8 mouse cellular contexts compared by ENCODE assay signal in the genomic region with DNA sequence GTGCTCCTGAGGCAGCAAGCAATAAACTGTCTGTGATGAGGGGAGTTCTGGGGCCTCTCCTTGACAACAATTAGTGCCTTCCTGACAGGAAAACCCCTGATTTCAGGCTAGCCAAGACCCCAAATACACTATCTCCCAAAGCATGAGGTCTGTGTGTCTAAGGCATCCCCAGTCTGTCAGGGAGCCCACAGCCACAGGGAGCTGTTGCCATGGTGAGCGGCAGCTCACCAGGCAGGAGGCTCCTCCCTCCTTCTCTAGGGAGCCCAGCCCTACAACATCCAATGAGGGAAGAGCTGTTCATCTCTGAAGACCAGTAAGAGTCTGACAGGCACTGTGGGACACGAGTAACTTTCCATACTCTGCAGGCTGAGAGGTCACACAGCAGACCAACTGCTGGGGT. TPM values are rescaled to one million over a fixed set of nuclear protein-coding genes. Genes with fewer than 3 reads are reported as not detected.
DNase-seq lines count a peak whose midpoint lies in the region; ATAC-seq and TF ChIP-seq lines count a peak whose summit lies in the region.

No protein-coding gene starts in this region.

- H3K4me2 ChIP-seq in lung, embryonic 14.5 days, result no peak overlapping the region
- 0 out of 2 replicates have a peak overlapping the region, but pooled peaks have one; percentile 9 for H3K4me2 ChIP-seq in forebrain, embryonic 11.5 days (ENCODE audit: low read depth, low read length, severe bottlenecking)

- no peaks in the 10 kb centered on the region for H3K9me3 ChIP-seq in lung, embryonic 14.5 days (ENCODE audit: low read depth, low read length)
- no peaks in the 10 kb centered on the region for H3K9me3 ChIP-seq in forebrain, embryonic 11.5 days (ENCODE audit: control insufficient read depth, low read length)

- H3K4me1 ChIP-seq in lung, embryonic 14.5 days (ENCODE audit: insufficient read depth), result no peaks in the 10 kb centered on the region
- peaks cover 10% of the 10 kb centered on the region; the same call in 1 of the 2 replicates for H3K4me1 ChIP-seq in forebrain, embryonic 11.5 days (replicated peaks; ENCODE audit: control insufficient read depth, insufficient read depth, low read length)

- peak; percentile 27 for DNase-seq in lung, embryonic 14.5 days
- no peak for DNase-seq in lung, postnatal 10 days
- peak; percentile 65 for DNase-seq in forebrain, embryonic 11.5 days (ENCODE audit: low spot score)
- DNase-seq in layer of hippocampus, adult 8-10 months (ENCODE audit: low spot score in 2 of 2), result peak; percentile 73 to 75
- peak; percentile 72 to 78 for DNase-seq in right cerebral cortex, adult 2 months (ENCODE audit: low spot score in 2 of 2)
- no peak for DNase-seq in urinary bladder, postnatal 4 days (ENCODE audit: low spot score in 2 of 2)
- DNase-seq in ovary, postnatal 10 days (ENCODE audit: low spot score), result no peak
- DNase-seq in gastrocnemius, adult 18-20 months (ENCODE audit: low spot score), result no peak

- H3K27me3 ChIP-seq in lung, embryonic 14.5 days (ENCODE audit: insufficient read depth, low read length), result peaks cover 31% of the 10 kb centered on the region
- peaks cover 16% of the 10 kb centered on the region for H3K27me3 ChIP-seq in forebrain, embryonic 11.5 days (ENCODE audit: control insufficient read depth, insufficient read depth, low read length)

- no peak overlapping the region for H3K27ac ChIP-seq in lung, embryonic 14.5 days (ENCODE audit: low read depth)
- H3K27ac ChIP-seq in forebrain, embryonic 11.5 days (ENCODE audit: low read depth, low read length), result no peak overlapping the region

- no peak for TF ChIP-seq CTCF in lung, embryonic 14.5 days (IDR thresholded peaks at IDR 0.05; ENCODE audit: low read depth)

- ATAC-seq in lung, embryonic 14.5 days (ENCODE audit: insufficient read depth), result peak; percentile 49; the same call in 1 of the 2 replicates
- ATAC-seq in forebrain, embryonic 11.5 days (replicated peaks; ENCODE audit: low FRiP score), result peak; percentile 84

- H3K4me3 ChIP-seq in lung, embryonic 14.5 days (ENCODE audit: low read depth, low read length), result no peak overlapping the region
- H3K4me3 ChIP-seq in forebrain, embryonic 11.5 days (ENCODE audit: low read depth, low read length), result no peak overlapping the region

- no peak overlapping the region for H3K9ac ChIP-seq in lung, embryonic 14.5 days
- no peak overlapping the region for H3K9ac ChIP-seq in forebrain, embryonic 11.5 days (ENCODE audit: low read length)

- WGBS in lung, embryonic 14.5 days, result 0% methylated on average over 2 of the region's 2 CpGs
- WGBS in forebrain, embryonic 11.5 days, result 2% methylated on average over 2 of the region's 2 CpGs

- no peaks in the 10 kb centered on the region for H3K36me3 ChIP-seq in lung, embryonic 14.5 days (ENCODE audit: insufficient read depth)
- no peaks in the 10 kb centered on the region for H3K36me3 ChIP-seq in forebrain, embryonic 11.5 days (ENCODE audit: control insufficient read depth, insufficient read depth, low read length)

RNA-seq across cellular contexts. Expression of a gene that starts 3.0 kb away (rescaled TPM):
- 0.35 TPM in 1 of 2 replicates, not detected in the other for polyA plus RNA-seq in lung, embryonic 14.5 days (2014; fragmentation: Nextera tagmentation; extraction: Ambion mirVana)
- polyA plus RNA-seq in forebrain, embryonic 11.5 days (2014; fragmentation: Nextera tagmentation; extraction: Ambion mirVana), result 0.47 and 0.55 TPM in 2 replicates
- total RNA-seq in layer of hippocampus, adult 8-10 months (2022), result 1,000 to 10,000 TPM in 3 of 4 experiments, 100 to 1,000 TPM in 1; 995 to 1,073 (median 1,037) TPM
- 1,000 to 10,000 TPM; 2,039 to 2,096 TPM for total RNA-seq in gastrocnemius, adult 18-20 months (2021)

RNA-seq across cellular contexts. Expression of a gene that starts 24.7 kb away (rescaled TPM):
- 0.05 TPM in 2 replicates for polyA plus RNA-seq in lung, embryonic 14.5 days (2014; fragmentation: Nextera tagmentation; extraction: Ambion mirVana)
- 13.6 and 13.9 TPM in 2 replicates for polyA plus RNA-seq in forebrain, embryonic 11.5 days (2014; fragmentation: Nextera tagmentation; extraction: Ambion mirVana)
- total RNA-seq in layer of hippocampus, adult 8-10 months (2022), result 100 to 1,000 TPM; 264 to 350 (median 303) TPM
- total RNA-seq in gastrocnemius, adult 18-20 months (2021), result under 1 TPM in 1 of 2 experiments, not detected in 1; 0.18 TPM

RNA-seq across cellular contexts. Expression of a gene that starts 27.3 kb away (rescaled TPM):
- 333 and 364 TPM in 2 replicates for polyA plus RNA-seq in lung, embryonic 14.5 days (2014; fragmentation: Nextera tagmentation; extraction: Ambion mirVana)
- polyA plus RNA-seq in forebrain, embryonic 11.5 days (2014; fragmentation: Nextera tagmentation; extraction: Ambion mirVana), result 443 and 478 TPM in 2 replicates
- 10 to 100 TPM; 70.7 to 91.8 (median 77.8) TPM for total RNA-seq in layer of hippocampus, adult 8-10 months (2022)
- total RNA-seq in gastrocnemius, adult 18-20 months (2021), result 10 to 100 TPM; 41.7 to 44.5 TPM

RNA-seq across cellular contexts. Expression of a gene that starts 42.8 kb away (rescaled TPM):
- 0.12 TPM in 1 of 2 replicates, not detected in the other for polyA plus RNA-seq in lung, embryonic 14.5 days (2014; fragmentation: Nextera tagmentation; extraction: Ambion mirVana)
- not detected in 2 replicates for polyA plus RNA-seq in forebrain, embryonic 11.5 days (2014; fragmentation: Nextera tagmentation; extraction: Ambion mirVana)
- not detected for total RNA-seq in layer of hippocampus, adult 8-10 months (2022)
- not detected for total RNA-seq in gastrocnemius, adult 18-20 months (2021)

RNA-seq across cellular contexts. Expression of a gene that starts 53.2 kb away (rescaled TPM):
- polyA plus RNA-seq in lung, embryonic 14.5 days (2014; fragmentation: Nextera tagmentation; extraction: Ambion mirVana), result 0.16 and 0.22 TPM in 2 replicates
- polyA plus RNA-seq in forebrain, embryonic 11.5 days (2014; fragmentation: Nextera tagmentation; extraction: Ambion mirVana), result 0.12 TPM in 1 of 2 replicates, not detected in the other
- under 1 TPM in 3 of 4 experiments, not detected in 1; 0.24 to 0.34 (median 0.31) TPM for total RNA-seq in layer of hippocampus, adult 8-10 months (2022)
- under 1 TPM; 0.19 to 0.21 TPM for total RNA-seq in gastrocnemius, adult 18-20 months (2021)

Comparison
In these comparisons a context has a peak if more than half of its experiments do, and no peak if none do; other contexts are left out.
1. DNase-seq: peak in lung, embryonic 14.5 days (single experiment), forebrain, embryonic 11.5 days (single experiment), layer of hippocampus, adult 8-10 months (2 of 2) and right cerebral cortex, adult 2 months (2 of 2); none in lung, postnatal 10 days (single experiment), urinary bladder, postnatal 4 days (0 of 2), ovary, postnatal 10 days (single experiment) and gastrocnemius, adult 18-20 months (single experiment).
2. RNA of a gene that starts 24.7 kb away (total RNA-seq): 264 to 350 TPM in layer of hippocampus, adult 8-10 months; 0.18 TPM in gastrocnemius, adult 18-20 months; every median in the first group is over 100 times any median in the second.